Mouse (Mus musculus) olfactory bulb, adult 2 months (tissue): ENCODE measurements around the gene Supt6.

ENCODE experiments used
- CTCF ChIP-seq: fragments of 200-500 bp; IDR thresholded peaks from 2 replicates; pipeline ENCODE4 v1.5.1; 2012; ENCODE audit warnings: low read depth, mild to moderate bottlenecking, low read length, moderate library complexity; ENCODE audit not compliant: insufficient read depth
- POLR2A ChIP-seq: fragments of 200-500 bp; IDR thresholded peaks from 2 replicates; pipeline ENCODE4 v1.6.1; 2012; ENCODE audit warnings: mild to moderate bottlenecking, low read depth, low read length, moderate library complexity; ENCODE audit not compliant: insufficient read depth

DNA sequence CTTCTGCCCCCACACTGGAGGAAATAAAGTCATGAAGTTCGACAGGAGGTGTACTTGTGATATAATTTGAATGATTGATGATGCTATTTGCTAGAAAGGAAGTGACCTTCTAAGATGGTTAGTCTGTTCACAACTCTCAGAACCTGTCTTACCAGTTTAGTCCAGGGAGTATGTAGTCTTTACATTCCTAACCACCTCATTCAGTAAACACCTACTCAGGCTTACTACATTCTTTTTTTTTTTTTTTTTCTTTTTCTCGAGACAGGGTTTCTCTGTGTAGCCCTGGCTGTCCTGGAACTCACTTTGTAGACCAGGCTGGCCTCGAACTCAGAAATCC, 1.2 kb upstream of the Supt6 start:
- TF ChIP-seq POLR2A, result no peak
- TF ChIP-seq CTCF, result no peak
